Mouse (Mus musculus) midbrain, embryonic 12.5 days (tissue): ENCODE results near the gene Pou2f2. TPM values are rescaled to one million over a fixed set of nuclear protein-coding genes. Genes with fewer than 3 reads are reported as not detected.
A peak's percentile ranks its signal among the peaks of the same experiment; 100 is the strongest.

Experiments
- ATAC-seq: fragments of 200-750 bp; cut with Nextera tagmentation; 2 replicates; pipeline ENCODE4 v1.8.0; 2017; ENCODE audit warnings: low read depth, moderate TSS enrichment, moderate library complexity; ENCODE audit not compliant: low FRiP score
- H3K27ac ChIP-seq: fragments of 300-500 bp; sonication (generic); replicated peaks from 2 replicates; pipeline ENCODE4 v1.5.1; 2016; ENCODE audit warnings: mild to moderate bottlenecking
- H3K27me3 ChIP-seq: fragments of 300-500 bp; sonication (generic); 2 replicates; pipeline ENCODE4 v1.6.1; 2016; ENCODE audit warnings: mild to moderate bottlenecking
- H3K36me3 ChIP-seq: fragments of 300-500 bp; sonication (generic); 2 replicates; pipeline ENCODE4 v1.6.1; 2016
- H3K4me1 ChIP-seq: fragments of 300-500 bp; sonication (generic); 2 replicates; pipeline ENCODE4 v1.6.1; 2016
- H3K4me2 ChIP-seq: fragments of 300-500 bp; sonication (generic); replicated peaks from 2 replicates; pipeline ENCODE4 v1.6.1; 2016; ENCODE audit warnings: mild to moderate bottlenecking, moderate library complexity
- H3K4me3 ChIP-seq: fragments of 300-500 bp; sonication (generic); 2 replicates; pipeline ENCODE4 v1.5.1; 2016; ENCODE audit warnings: mild to moderate bottlenecking
- H3K9ac ChIP-seq: fragments of 300-500 bp; sonication (generic); replicated peaks from 2 replicates; pipeline ENCODE4 v1.6.1; 2016; ENCODE audit warnings: mild to moderate bottlenecking, moderate library complexity
- H3K9me3 ChIP-seq: fragments of 300-500 bp; sonication (generic); 2 replicates; pipeline ENCODE4 v1.6.1; 2016; ENCODE audit warnings: mild to moderate bottlenecking
- WGBS: fragments of 180-500 bp; shearing (Covaris S2); methylation state at CpG from one replicate; pipeline ENCODE4 v1.1.7; 2016; 5-methylcytosine and 5-hydroxymethylcytosine counted together
- polyA plus RNA-seq: library from polyadenylated mRNA; unstranded; fragments of >200 nt; fragmentation: Nextera tagmentation; extraction: Ambion mirVana; gene quantifications from 2 replicates; pipeline ENCODE4 v1.2.1, GENCODE M21; 2016

The Pou2f2 gene
- polyA plus RNA-seq, 1 experiment from 2014 or later, result 44.0 TPM

GRCm38 (mm10) chr7:25084621-25085020, 94.9 kb downstream of the Pou2f2 start:
- Histone ChIP-seq H3K36me3 (peaks cover 60% of the 10 kb centered on the region), H3K4me1 (peaks cover 15% of the 10 kb centered on the region; the same call in 1 of the 2 replicates), H3K27ac (no peak overlapping the region), H3K27me3 (no peaks in the 10 kb centered on the region), H3K4me3 (no peak overlapping the region), H3K9ac (no peak overlapping the region), H3K4me2 (no peak overlapping the region), H3K9me3 (no peaks in the 10 kb centered on the region)
- no peak for ATAC-seq
- 82% methylated on average over 5 of the region's 5 CpGs for WGBS

DNA sequence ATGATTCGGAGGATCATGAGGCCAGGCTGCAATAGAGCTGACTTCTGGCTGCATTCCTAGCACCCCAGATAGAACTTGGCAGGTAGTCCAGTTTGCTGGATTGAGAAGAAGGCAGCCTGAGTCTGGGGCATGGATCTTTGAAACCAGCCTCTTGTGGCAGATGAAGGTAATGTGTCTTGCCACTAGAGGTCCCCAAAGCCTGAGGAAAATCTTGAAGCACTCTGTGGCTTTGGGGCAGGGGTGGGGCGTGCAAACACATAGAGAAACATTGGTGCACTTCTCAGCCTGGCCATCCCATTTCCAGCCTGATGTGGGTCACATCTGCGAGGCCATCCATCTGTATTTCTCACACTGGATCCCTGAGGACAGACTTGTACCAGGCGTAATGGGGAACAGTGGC, 97.0 kb downstream of the Pou2f2 start:
- WGBS, result 78% methylated on average over 4 of the region's 4 CpGs
- Histone ChIP-seq H3K27ac (no peak overlapping the region), H3K4me2 (no peak overlapping the region), H3K36me3 (peaks cover 64% of the 10 kb centered on the region), H3K9me3 (no peaks in the 10 kb centered on the region), H3K4me3 (no peak overlapping the region), H3K4me1 (peaks cover 21% of the 10 kb centered on the region), H3K9ac (no peak overlapping the region), H3K27me3 (no peaks in the 10 kb centered on the region)
- no peak for ATAC-seq

- H3K27ac ChIP-seq, result no peak overlapping the region
- H3K4me3 ChIP-seq, result no peak overlapping the region
- no peaks in the 10 kb centered on the region for H3K27me3 ChIP-seq
- no peaks in the 10 kb centered on the region for H3K9me3 ChIP-seq
- H3K4me1 ChIP-seq, result peaks cover 29% of the 10 kb centered on the region
- no peak overlapping the region for H3K4me2 ChIP-seq
- 94% methylated on average over 13 of the region's 13 CpGs for WGBS
- H3K36me3 ChIP-seq, result peaks cover 60% of the 10 kb centered on the region
- H3K9ac ChIP-seq, result no peak overlapping the region
- no peak for ATAC-seq
Measured at GRCm38 (mm10) chr7:25080431-25080830, 99.1 kb downstream of the Pou2f2 start.

- no peak overlapping the region for H3K4me2 ChIP-seq
- no peak overlapping the region for H3K9ac ChIP-seq
- peaks cover 52% of the 10 kb centered on the region for H3K36me3 ChIP-seq
- peaks cover 34% of the 10 kb centered on the region for H3K4me1 ChIP-seq
- no peaks in the 10 kb centered on the region for H3K27me3 ChIP-seq
- no peaks in the 10 kb centered on the region for H3K9me3 ChIP-seq
- no peak for ATAC-seq
- WGBS, result 84% methylated on average over 12 of the region's 12 CpGs
- no peak overlapping the region for H3K4me3 ChIP-seq
- no peak overlapping the region for H3K27ac ChIP-seq
Measured at GRCm38 (mm10) chr7:25079496-25080026, 100.0 kb downstream of the Pou2f2 start.

- Histone ChIP-seq H3K9ac (peak overlapping the region; percentile 95), H3K4me1 (peaks cover 48% of the 10 kb centered on the region), H3K4me2 (peak overlapping the region; percentile 80), H3K4me3 (peak overlapping the region; percentile 94), H3K36me3 (peaks cover 31% of the 10 kb centered on the region), H3K9me3 (no peaks in the 10 kb centered on the region), H3K27me3 (no peaks in the 10 kb centered on the region), H3K27ac (peak overlapping the region; percentile 97)
- under 1% methylated on average over 31 of the region's 33 CpGs for WGBS
- ATAC-seq, result peak; percentile 59
Measured at GRCm38 (mm10) chr7:25077414-25077755, 102.1 kb downstream of the Pou2f2 start.

DNA sequence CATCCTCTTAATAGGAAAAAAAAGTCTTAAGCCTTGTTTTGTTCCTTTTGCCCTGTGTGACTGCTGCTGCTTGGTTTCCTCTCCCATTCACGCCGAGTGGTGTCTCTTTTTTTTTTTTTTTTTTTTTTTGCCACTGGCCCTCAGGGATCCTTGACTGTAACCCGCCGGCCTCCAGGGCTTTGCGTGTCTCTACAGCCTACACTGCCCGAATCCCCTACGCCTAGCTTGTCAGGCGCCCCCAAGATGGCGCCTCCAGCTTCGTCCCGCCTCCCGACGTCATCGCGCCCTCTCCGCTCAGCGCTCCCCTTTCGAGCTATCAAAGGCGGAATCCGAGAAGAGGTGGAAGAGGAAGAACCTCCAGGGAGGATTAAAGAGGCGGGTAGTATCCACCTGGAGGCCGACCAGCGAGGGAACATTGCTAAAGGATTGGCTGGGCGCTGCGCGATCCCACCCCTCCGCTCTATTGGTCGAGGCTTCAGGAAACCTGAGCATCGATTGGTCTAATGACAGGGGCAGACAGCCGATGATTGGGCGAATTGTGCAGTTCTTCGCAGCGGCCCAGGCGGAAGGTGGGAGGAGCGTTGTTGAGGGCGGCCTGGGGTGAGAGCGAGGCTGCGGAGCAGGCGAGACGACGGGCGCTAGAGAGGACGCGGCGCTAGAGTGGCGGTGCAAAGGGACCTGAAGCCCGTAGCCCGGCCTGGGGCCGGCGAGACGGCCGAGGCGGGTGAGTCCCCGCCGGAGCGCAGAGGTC, 102.7 kb downstream of the Pou2f2 start:
- Histone ChIP-seq H3K9ac (peak overlapping the region; percentile 95), H3K27ac (peak overlapping the region; percentile 97), H3K4me2 (peak overlapping the region; percentile 80), H3K9me3 (no peaks in the 10 kb centered on the region), H3K4me1 (peaks cover 50% of the 10 kb centered on the region), H3K27me3 (no peaks in the 10 kb centered on the region), H3K36me3 (peaks cover 26% of the 10 kb centered on the region), H3K4me3 (peak overlapping the region; percentile 94)
- under 1% methylated on average over 56 of the region's 56 CpGs for whole genome bisulfite sequencing
- ATAC-seq, result peak; percentile 96

DNA sequence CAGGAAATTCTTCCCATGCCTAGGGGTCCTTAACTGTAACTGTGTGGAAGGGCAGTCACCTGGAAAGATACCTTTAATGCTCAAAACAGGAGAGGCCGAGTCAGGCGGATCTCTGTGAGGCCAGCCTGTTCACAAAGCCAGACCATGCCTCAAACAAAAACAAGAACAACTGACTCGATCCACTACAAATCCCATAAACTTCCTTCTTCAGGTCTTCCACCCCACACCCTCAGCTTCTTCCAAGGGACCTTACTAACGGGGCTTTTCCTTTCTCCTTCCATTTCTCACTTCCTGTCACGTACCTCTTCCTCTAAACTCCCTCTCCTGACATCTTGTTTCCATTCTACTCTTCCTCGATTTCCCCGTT, 103.2 kb downstream of the Pou2f2 start:
- 23% methylated on average over 7 of the region's 7 CpGs for WGBS
- H3K4me1 ChIP-seq, result peaks cover 56% of the 10 kb centered on the region

DNA sequence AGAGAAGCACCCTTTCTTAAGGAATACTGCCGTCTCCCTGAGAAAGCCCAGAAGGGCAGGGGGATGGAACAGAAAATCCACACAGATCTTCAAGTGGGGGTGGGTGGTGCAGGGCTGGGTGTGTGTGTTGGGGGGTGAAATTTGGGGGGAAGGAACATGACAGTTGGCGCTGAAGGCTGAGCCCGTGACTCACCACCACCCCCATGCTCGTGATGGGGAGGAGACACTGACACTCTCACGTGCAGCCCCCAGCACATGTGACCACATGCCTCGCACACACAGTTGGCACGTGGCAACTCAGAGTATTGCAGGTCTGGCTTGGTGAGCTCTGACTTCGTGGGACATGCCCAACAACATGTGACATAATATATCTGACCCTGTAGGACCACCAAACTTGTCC, 105.6 kb downstream of the Pou2f2 start:
- Histone ChIP-seq H3K4me1 (peaks cover 71% of the 10 kb centered on the region), H3K27me3 (no peaks in the 10 kb centered on the region), H3K4me2 (no peak overlapping the region), H3K36me3 (no peaks in the 10 kb centered on the region), H3K4me3 (no peak overlapping the region), H3K9me3 (no peaks in the 10 kb centered on the region), H3K9ac (no peak overlapping the region), H3K27ac (peak overlapping the region; percentile 93)
- 91% methylated on average over 8 of the region's 8 CpGs for WGBS
- ATAC-seq, result no peak

More for the DNA sequence above, 103.2 kb downstream of the Pou2f2 start:
- peak overlapping the region; percentile 67 for H3K9ac ChIP-seq
- no peak for ATAC-seq
- H3K4me3 ChIP-seq, result peak overlapping the region; percentile 94
- no peaks in the 10 kb centered on the region for H3K27me3 ChIP-seq
- peak overlapping the region; percentile 97 for H3K27ac ChIP-seq
- peaks cover 20% of the 10 kb centered on the region for H3K36me3 ChIP-seq
- H3K4me2 ChIP-seq, result peak overlapping the region; percentile 61
- no peaks in the 10 kb centered on the region for H3K9me3 ChIP-seq

- 0% methylated on average over 16 of the region's 33 CpGs for WGBS
- H3K9ac ChIP-seq, result peak overlapping the region; percentile 95
- no peaks in the 10 kb centered on the region for H3K9me3 ChIP-seq
- H3K27me3 ChIP-seq, result no peaks in the 10 kb centered on the region
- peaks cover 6% of the 10 kb centered on the region for H3K36me3 ChIP-seq
- peak; percentile 17 for ATAC-seq
- H3K4me2 ChIP-seq, result peak overlapping the region; percentile 79
- H3K4me1 ChIP-seq, result peaks cover 71% of the 10 kb centered on the region
- H3K27ac ChIP-seq, result peak overlapping the region; percentile 93
- H3K4me3 ChIP-seq, result peak overlapping the region; percentile 79
Measured at GRCm38 (mm10) chr7:25072716-25073390, 106.7 kb downstream of the Pou2f2 start.

GRCm38 (mm10) chr7:25071979-25072715, 107.4 kb downstream of the Pou2f2 start, which contains the start of the genes Grik5 and Zfp574:
Grik5 (minus strand) TSS chr7:25072346.
Zfp574 (plus strand) TSS chr7:25072567.
- WGBS, result 3% methylated on average over 23 of the region's 28 CpGs
- Histone ChIP-seq H3K4me1 (peaks cover 71% of the 10 kb centered on the region), H3K9me3 (no peaks in the 10 kb centered on the region), H3K9ac (peak within 1 kb of the TSS; percentile 95), H3K27ac (peak within 1 kb of the TSS; percentile 93), H3K4me2 (peak within 1 kb of the TSS; percentile 79), H3K4me3 (peak within 1 kb of the TSS; percentile 79), H3K36me3 (peaks cover 13% of the 10 kb centered on the region), H3K27me3 (no peaks in the 10 kb centered on the region)
- ATAC-seq, result no peak

GRCm38 (mm10) chr7:25068724-25069123, 110.8 kb downstream of the Pou2f2 start:
- peak overlapping the region; percentile 79 for H3K4me2 ChIP-seq
- no peaks in the 10 kb centered on the region for H3K9me3 ChIP-seq
- peak; percentile 41; the same call in 1 of the 2 replicates for ATAC-seq
- peaks cover 53% of the 10 kb centered on the region for H3K4me1 ChIP-seq
- 4% methylated on average over 2 of the region's 2 CpGs for WGBS
- H3K27ac ChIP-seq, result peak overlapping the region; percentile 72; the same call in 1 of the 2 replicates
- no peaks in the 10 kb centered on the region for H3K27me3 ChIP-seq
- no peak overlapping the region for H3K4me3 ChIP-seq
- H3K36me3 ChIP-seq, result peaks cover 45% of the 10 kb centered on the region
- H3K9ac ChIP-seq, result no peak overlapping the region
